Mouse (Mus musculus): ENCODE measurements around the gene Lrrtm4.

GRCm38 (mm10) chr6:80470546-80470945 lies 451.9 kb downstream of the Lrrtm4 start:
- no peak for TF ChIP-seq CTCF (IDR thresholded peaks at IDR 0.05; ENCODE audit: extremely low read depth, insufficient read depth, low read length)
- no peak for TF ChIP-seq POLR2A (IDR thresholded peaks at IDR 0.05; ENCODE audit: extremely low read depth, insufficient read depth, low read length)
